Mouse (Mus musculus) retina, adult 2 months (tissue): ENCODE measurements at regions not wholly inside any gene's neighbourhood (a gene's known extent, or its start where the extent isn't known, plus 50 kb on each side); places are given as distances from the start of the nearest gene placed in this dataset.

ENCODE experiments used
- DNase-seq: peaks from one replicate; pipeline ENCODE4 v3.0.0-alpha.2; 2012; ENCODE audit warnings: low read depth, low spot score

DNA sequence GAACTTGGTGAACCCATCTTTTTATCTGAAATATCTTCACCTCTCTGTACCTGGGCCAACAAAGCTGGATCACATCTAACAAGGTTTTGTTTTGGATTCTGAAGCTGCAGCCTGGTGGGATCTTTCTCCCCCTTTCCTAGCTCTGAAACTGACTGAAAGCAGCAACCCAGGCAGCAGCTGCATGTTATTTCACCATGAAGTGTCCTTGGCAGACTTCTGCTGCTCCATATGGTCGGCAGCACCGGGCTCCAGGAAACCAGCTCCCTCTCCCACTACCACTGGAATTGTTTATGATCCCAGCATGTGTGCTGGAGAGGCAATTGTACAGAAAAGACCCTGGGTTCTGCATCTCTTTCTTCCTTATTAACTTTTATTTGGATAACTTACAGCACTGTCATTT lies 145.0 kb downstream of the Spata18 start:
- DNase-seq: no peak

DNA sequence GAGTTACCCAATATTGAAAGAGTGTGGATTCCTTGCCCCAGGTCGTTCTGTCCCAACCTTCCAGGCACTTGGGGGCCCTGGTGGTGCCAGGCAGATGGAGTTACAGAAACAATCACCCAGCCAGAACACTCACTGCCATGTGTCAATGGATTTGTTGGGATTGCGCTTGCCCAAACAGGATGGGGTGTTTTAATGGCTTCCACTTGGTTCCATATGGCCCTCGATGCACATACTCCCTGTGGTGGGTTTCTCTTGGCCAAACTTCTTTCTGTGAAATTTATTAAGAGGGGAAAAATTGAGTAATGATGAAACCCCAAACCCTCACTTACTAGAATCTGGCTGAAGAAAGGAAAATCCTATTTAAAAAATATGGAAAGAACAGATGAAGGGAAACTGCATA lies 146.8 kb downstream of the Spata18 start:
- DNase-seq: no peak

DNA sequence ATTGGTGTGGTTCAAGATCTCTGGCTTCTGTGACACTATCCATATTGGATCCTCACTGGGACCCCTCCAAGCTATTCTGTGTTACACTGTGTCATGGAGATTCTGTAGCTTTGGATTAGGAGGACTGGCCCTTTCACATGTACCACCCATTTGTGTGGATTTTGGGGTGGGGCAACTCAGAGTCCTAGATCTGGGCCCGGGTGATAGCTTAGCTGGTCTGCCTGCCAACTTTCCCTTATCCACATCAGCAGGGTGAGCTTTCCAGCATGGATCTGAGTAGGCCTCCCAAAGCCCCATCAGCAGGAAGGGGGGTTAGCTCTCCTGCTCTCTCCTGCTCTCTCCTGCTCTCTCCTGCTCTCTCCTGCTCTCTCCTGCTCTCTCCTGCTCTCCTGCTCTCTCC lies 152.3 kb downstream of the Spata18 start:
- DNase-seq: no peak

DNA sequence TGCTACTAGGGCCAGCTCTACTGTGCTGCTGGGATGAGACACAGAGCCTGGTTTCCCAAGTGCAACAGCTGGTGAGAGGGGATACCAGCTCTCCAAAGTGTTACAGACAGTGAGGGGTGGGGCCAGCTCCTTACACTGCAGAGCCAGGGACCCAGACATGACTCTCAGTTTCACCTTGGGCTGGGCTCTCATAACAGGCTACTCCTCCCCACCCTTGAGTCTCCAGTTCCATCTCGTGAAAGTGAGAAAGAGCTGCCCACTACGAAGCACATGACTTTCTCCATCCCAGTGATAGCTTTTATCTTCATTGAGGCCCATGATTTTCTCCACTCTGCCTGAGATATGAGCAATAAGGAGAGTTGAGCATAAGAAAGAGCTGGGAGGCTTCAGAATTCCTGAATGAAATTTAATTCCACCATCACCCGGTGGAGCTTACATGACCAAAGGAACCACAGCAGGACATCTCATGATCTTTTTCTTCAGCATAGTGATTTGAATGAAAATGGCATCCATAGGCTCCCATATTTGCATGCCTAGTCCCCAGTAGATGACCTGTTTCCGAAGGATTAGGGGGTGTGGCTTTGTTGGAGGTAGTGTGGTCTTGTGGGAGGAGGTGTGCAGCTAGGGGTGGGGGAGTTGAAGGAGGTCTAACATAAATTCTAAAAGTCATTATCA lies 153.5 kb downstream of the Spata18 start:
- DNase-seq: no peak

DNA sequence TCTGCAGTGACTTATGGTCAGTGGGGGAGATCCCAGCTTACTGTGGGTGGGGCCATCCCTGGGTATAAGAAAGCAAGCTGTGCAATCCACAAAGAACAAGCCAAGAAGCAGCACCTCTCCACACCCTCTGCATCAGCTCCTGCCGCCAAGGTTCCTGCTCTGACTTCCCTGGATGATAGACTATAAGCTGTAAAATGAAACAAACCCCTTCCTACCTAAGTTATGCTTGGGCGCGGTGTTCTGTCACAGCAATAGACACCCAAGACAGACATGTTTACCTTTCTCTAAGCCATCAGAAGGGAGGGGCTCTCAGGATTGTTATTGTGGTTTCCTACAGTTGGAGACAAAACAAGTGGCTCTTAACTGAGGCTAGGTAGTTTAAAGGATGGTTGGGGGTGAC lies 159.5 kb downstream of the Spata18 start:
- no peak for DNase-seq

DNA sequence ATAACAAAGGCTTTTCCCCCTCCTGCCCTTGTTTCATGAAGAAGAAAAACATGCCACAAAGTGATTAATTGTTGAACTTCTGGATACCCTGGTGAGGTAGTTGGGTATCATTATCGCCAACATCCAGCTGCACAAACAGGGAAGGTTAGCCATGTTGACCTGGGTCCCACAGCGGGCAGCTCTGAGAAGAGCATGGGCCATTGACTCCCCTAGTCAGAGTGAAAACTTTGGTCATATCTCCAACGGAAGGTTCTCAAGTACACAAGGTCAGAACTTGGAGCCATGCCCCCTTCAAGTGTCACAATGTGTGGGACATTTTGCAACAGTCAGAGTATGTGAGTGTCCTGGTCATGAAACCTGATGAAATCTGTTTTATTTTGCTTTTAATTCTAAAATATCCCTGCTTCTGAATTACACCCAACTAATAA lies 159.9 kb downstream of the Spata18 start:
- DNase-seq: no peak

DNA sequence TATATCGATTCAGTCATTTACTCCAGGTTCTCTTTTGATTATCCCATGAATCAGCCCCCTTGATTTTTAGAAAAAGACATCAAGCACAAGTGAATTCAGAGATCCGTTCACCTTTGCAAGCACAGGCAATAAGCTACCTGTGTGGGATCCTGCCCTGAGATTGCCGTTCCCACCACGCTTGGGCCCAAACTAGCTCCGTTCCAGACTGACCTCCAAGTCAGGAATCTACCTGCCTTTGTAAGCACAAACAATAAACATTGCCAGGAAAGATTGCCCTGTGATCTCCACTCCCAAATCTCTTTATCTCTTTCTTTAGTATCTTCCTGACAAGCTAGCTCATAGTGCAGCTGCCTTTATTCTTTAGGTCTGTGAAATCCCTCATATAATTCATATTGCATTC lies 164.6 kb downstream of the Spata18 start:
- no peak for DNase-seq

DNA sequence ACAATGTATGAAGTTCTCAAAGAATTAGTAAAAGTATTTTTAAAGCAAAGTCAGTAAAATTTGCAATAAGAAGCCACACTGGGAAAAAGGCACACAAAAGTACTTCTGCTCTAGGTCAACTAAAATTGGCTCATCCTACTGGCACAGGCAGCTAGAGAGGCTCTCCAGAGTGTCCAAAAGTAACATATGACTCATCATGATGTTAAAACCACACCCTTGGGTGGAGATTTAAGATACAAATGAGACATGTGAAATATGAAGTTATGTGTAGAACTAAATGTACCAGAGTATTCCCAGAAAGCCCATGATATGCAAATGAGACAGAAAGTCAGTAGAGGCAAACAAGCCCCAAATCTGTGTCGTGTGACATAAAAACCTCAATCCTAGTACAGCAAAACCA lies 166.0 kb downstream of the Spata18 start:
- DNase-seq: no peak

DNA sequence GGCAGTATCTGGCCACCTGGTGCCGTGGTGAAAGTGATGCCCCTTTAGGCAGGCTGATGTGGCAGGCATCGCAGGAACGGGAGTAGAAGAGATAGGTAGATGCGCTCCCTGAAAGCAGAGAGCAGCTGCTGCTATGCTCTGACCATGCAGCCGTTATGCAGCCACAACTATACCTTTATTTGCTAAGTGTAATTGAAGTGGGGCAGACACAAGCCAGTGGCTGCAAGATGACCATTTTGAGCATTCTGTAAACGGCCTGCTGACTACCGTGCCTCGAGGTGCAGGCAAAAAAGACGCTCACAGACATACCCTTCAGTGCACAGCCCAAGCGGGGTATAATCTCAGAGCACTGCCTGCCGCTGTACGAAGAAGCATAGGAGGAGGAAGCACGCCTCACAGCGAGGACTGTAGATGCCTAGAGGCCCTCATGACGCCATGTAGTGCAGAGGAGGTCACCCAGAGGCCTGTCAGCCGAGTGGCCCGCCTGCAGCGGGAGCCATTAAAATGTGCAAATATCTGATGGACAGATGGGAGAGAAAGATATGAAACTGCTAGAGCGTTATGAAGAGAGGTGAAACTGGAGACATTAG lies 170.9 kb downstream of the Spata18 start:
- no peak for DNase-seq

DNA sequence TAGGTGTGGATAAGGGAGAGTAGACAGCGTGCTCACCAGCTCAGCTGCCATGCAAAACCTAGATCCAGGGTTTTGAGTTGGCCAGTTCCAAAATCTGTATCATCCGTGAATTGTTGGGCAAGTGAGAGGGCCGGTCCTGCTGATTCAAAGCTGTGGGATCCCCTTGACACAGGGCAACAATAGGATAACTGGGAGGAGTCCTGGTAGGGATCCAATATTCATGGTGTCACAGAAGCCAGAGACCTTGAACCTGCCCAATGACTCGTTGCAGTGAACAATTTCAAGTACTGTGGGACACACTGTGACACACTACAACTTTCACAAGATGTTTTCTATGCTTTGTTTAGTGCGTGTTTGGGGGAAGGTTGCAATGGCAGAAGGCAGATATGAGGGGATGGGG lies 172.2 kb downstream of the Spata18 start:
- no peak for DNase-seq

DNA sequence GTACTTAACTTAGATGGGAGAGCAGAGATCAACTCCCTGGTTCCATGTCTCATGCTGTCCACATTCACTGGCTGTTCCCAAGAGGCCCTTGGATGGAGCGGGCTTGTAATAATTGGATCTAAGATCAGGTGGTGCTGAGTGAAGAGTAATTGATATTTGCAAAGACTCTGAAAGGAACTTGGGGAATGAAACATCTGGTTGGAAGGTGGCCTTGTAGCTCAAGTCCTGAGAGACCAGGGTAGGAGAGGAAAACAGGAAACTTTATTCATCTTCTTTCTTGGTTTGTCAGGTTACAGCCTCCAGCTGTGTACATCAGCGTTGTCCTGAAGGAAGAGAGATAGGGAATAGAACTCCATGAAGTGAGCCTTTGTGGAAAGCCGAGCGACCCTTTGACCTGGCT lies 175.8 kb downstream of the Spata18 start:
- DNase-seq: no peak

DNA sequence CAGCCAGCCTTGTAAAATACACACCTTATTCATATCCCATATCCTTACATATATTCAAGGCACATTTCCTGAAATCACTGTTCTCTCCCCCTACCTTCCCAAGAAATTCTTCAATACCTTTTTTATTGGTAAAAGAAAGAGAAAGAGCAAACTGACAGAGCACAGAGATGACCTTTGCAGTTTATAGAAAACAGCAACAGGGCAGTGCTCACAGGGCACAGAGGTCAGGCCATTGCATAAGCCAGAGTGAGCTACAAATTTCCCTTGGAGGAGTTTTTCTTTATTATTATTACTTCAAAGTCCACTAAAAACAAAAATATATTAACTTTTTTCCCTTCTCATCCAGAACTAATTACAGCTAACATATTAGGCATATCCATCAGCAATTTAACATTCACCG lies 182.5 kb downstream of the Spata18 start:
- DNase-seq: no peak

DNA sequence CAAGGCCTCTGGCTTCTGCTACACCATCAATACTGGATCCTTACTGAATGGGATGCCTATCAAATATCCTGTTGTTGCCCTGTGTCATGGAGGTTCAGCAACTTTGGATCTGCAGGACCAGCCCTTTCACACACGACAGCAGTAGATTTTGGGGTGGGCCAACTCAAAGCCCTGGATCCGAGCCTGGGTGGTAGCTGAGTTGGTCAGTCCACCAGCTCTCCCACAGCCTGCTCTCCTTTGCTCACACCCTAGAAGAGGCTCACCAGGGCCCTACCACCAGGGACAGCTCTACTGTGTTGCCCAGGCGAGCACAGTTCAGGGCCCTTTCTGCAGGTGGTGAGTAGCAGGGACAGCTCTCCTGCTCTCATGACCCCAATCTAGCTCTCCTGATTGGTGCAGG lies 192.6 kb downstream of the Spata18 start:
- DNase-seq: no peak

DNA sequence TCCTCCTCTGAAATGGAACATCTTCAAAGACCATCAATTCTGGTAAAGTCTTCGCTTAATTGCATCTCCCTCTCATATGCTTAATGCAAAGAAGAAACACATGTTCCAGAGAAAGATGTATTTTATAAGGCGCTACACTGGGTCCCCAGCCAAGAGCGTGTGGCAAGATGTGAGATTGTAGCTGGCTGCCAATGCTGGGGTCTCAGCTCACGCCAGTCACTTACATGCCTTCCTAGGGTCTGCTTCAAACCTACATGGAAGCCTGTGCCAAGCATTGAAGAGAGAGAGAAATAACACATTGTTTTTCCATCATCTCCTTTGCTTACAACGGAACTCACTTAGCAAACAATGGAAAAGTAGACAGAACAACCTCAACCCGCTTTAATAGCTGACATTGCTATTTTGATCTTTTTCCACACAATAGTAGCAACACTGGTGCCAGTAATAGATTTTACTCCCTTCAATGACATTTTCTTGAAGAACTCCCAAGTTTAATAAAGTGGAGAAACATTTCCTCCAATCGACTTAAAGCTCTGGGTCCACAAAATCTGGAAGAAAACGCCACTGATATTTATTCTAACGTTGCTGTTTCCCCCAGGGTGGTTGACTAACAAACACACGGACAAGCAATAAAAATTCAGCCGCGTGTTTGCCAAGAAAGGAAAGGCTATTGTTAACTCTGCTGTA lies 195.1 kb downstream of the Spata18 start:
- no peak for DNase-seq

DNA sequence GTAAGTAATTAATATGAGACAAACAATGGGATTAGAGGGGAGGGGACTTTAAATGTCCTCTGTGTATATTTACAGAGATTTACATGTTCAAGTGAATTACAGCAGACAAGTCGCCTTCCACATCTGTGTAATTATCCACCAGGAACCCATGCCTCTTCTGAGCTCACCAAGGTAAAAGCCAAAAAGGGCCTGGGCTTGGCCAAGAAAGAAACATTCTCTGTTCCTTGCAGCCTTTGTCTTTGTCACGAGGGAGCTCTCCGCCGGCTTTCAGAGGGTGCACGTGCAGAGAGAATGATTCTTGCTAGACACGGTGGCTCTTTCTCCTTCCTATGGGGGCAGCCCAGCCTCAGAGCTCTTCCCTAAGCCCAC lies 195.6 kb downstream of the Spata18 start:
- no peak for DNase-seq

DNA sequence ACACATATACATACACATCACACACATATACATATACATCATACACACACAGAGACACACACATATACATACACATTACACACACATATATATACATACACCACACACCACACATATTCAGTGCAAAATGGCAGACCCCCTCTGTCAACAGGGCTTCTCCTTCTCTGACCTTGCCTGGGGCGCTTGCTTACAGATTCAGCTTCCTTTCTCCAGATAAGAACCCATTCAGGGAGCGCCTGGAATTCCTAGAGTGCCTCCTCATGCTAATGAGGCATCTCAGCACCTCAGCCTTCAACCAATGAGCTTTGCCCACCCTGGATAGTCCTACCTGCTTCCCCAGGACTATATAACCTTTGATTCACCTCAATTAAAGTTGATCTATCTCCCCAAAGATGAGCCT lies 200.3 kb downstream of the Spata18 start:
- DNase-seq: no peak

DNA sequence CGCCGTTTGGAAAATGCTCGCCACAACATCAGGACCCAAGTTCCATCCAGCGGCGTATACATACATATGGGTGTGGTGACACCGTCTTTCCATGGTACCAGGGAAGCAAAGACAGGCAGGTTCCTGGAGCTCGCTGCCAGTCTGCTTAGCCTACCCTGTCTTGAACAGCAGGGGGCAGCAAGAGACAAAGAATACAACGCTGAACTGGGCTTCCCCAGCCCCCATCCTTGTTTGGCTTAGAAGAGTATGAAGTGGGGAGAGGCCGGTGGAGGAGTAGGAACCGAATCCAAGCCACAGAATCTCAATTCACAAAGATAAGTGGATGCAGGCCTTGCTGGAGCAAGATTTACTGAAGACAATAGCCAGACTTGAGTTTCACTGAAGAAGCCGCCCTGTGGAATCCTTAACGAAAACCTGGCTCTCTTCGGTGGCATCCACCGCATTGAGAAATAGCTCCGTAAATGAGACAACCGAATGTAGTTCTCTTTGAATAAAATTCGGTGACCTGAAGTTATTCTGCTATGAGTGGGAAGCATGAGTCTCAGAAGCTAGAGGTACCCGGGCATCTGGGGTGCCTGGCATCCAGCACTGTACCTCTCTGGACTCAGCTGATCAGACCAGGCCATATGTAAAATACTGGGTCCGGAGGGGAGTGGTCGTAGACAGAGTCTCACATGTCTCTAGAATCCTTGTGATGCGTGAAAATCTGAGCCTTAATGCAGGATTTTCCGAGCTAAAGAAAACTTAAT lies 203.0 kb downstream of the Spata18 start:
- peak; percentile 36 for DNase-seq

DNA sequence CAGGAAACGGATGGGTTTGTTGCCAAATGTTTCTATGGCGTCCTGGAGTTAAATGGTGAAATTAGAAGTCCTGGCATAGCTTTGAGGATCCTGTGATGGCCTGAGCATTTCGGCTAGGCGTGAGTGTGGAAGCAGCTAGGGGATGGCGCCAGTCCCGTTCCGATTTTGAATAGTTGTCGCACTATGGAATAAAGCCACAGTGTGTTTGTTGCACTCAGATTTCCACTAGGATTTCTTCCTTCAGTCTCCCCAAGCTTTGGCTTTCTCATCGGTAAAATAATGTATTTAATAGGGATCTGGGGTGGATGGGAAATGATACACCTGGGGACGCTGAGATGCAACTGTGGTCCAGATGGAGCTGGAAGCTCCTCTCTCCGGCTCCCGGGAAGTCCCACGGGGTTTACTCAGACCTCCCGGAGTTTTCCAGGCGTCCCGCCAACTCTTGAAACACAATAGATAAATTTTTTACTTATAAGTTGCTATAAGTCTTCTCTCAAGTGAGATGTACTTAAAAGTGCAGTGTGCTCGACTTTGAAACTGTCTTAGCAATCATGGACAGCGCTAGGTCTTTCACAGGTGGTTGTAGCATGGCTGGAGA lies 203.7 kb downstream of the Spata18 start:
- DNase-seq: no peak

DNA sequence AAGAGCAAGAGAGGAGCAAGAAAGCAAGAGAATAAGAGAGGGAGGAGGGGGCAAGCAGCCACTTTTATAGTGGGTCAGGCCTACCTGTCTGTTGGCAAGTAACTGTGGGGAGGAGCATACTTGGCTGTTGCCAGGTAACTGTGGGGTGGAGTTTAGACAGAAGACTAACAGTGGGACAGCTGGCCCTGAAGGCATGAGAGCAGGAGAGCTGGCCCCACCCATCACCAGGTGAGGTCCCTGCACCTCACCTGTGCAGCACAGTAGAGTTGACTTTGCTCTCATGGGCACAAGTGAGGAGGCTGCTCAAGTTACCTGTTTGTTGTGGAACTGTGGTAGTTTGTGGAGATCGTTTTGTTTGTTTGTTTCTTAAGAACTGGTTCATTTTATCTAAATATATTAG lies 208.1 kb downstream of the Spata18 start:
- DNase-seq: no peak

DNA sequence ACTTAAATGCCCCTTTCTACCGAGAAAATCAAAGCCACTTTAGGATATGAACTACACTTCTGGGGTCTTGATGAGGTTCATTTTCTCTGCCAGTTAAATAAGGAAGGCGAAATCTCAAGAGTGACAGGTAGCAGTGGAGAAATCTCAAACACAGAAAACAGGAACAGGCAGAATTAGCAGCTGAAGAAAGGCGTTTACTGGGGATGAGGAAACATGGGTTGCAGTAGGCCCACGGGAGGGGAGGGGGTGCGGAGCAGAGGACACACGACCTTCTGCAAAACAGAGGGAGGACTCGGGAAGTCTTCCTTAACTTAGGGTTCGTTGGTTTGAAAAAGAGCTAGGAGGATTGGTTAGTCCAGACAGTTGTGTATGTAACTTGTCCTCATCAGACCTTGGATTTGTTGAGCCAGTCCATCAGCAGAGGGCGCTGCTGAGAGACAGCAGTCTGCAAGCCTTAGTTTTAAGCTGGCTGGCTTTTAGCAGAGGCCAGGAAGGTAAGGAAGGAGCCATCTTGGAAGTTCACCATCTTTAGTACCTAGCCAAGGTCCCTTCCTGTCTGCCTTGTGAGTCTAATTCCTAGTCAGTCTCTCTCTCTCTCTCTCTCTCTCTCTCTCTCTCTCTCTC lies 204.0 kb downstream of the Usp46 start:
- DNase-seq: peak; percentile 32

DNA sequence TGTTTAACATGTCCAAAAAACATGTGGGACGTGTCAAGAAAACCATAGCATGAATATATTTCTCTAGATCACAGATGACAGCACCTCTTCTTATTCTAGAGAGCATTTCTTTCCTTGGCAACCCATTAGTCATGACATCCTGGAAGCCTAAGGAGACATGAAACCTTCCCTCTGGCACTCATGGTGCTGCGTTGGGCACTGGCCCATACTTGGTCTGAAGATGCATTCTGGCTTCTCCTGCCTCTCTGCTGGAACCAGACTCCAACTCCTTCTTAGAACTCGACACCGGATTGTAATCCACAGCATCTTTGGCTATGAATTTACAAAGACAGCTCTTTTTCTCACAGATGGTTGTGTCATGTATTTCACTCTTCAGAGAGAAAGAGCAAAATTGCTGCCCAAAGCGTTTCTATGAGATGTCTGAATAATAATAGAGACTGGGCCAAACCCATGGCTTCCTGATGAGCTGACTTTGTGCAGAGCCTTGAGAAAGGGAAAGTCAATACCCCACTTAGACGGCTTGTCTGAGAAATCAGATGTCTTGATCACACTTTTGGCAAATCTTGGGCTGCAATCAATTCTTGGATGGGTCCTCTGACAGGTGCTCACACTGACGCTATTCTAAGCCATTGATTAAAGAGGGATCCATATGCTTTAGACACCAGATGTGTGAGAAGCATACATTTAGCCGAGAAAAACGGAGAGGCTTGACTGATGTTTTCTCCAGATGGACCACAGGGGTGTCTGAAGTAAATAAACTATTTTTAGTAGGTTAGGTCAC lies 195.4 kb downstream of the Usp46 start:
- DNase-seq: no peak
